Mouse (Mus musculus) gastrocnemius, postnatal 25 days (tissue): ENCODE data around the gene Igsf6. TPM values are rescaled to one million over a fixed set of nuclear protein-coding genes. Genes with fewer than 3 reads are reported as not detected.

ENCODE experiments used
- DNase-seq: peaks from one replicate; pipeline ENCODE4 v3.0.0; 2022
- long read RNA-seq, 2 experiments: library from polyadenylated mRNA; stranded (forward); transcript quantifications; one replicate each; pipeline ENCODE4 v2.0.0; 2021
- total RNA-seq, 2 experiments: library from RNA; stranded (reverse); gene quantifications; 1 replicate in 1 of 2; 2 replicates in 1 of 2; pipeline ENCODE4 v1.2.3; 2021

The Igsf6 gene
- total RNA-seq = under 1 TPM; 0.28 to 0.43 TPM
- long read RNA-seq, experiment 1 = 0 reads
- long read RNA-seq, experiment 2, partial matches to known transcripts = 0 of 1 reads
- long read RNA-seq, experiment 2, other reads (novel, unspliced or antisense) = 0 of 1 reads

DNA sequence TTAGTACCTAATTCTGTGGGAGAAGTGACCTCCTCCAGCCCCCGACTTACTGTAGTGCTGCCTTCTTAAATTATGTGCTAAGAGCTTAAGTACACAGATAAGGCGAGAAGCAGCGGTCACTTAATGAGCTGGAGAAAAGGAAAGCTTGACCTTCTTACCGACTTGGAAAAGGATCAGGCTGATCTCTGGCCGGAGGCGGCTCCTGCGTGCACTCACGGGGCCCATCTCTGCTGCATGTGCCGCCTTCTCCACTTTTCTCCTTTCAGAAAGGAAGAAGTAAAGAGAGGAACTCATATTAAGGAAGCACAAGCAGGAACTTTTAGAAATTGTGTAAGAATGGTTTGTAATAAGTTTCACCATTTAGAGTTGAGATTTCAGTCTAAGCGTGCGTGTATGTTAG is at the start of gene Igsf6:
Gene Igsf6, minus strand, starts transcription at position 292 of the 400 bp plus-strand sequence.
- DNase-seq = no peak

DNA sequence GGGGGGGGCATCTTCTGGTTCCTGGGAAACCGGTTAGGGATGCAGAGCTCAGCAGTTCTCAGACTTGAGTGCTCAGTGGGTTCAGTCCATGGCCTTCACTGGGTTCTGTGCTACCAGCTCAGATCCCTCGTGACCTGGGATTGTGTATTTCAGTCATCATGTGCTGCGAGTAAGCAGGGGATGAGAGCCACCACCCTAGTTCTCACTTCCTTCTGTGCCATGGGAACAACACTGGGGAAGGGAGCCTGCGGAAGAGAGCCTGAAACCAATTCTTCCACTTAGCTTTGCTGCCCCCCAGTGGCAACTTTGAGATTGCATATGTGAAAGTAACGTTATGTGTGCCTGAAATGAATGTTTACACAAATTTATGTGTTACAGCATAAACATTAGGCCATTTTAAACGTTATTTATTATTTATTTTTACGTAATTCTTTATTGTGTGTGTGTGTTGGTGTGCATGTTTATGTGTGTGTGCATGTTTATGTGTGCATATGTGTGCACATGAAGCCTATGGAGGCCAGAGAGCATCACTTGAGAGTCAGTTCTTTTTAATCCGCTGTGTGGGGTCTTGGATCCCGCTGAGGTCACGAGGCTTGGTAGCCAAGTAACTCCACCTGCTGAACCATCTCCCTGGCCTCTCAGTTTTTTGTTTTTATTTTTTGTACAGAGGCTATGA is 45.9 kb upstream of the Igsf6 start:
- peak; percentile 47 for DNase-seq

DNA sequence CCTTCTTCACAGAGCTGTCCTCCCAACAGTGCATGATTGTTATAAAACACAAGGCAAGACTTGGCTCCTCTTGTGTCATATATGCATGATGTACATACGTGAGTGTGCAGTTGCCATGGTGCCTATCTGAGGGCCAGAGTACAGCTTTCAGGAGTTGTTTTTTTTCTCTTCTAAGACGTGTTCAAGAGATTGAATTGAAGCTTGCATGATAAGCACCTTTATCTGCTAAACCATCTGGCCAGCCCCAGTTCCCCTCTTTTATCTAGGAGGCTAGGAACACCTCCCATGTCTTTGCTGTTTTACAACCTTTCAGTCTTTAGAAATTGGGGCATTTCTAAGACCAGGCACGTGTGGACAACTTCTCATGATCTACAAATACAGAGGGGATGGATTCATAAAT is 37.4 kb upstream of the Igsf6 start:
- DNase-seq = no peak

DNA sequence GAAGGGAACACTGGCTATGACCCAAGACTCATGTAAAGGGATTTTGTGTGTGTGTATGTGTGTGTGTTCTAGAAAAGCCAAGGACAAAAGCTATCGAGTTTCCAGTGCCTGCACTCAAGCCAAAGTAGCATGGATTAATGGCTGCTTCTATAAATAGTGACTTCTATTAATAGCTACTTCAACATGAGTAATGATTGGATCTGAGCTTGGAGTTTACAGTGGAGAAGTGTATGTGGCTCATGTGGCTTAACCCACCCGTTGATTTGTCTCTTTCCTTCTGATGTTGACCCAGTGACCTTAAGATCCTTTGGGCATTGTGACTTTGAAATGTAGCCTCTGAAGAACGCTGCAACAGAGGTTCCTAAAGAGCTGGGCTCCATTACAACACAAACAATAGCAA is 36.9 kb upstream of the Igsf6 start:
- DNase-seq = no peak

DNA sequence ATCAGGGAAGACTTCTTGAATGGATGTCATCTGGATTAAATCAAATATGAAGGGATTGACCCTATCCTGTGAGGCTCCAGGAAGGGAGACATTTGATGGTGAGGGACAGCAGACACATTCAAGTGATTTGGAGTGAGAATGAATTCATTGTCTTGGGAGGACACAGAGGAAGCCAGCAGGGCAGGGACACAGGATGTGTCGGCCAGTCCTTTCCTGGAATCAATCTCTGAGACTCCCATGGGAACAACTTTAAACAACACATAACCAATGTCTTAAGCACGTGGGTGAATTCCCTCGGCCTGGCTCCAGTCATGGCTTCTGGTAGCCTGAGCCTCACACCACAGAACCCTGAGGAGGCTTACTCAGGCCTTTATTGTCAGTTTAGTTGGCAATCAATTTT is 33.5 kb upstream of the Igsf6 start:
- no peak for DNase-seq

DNA sequence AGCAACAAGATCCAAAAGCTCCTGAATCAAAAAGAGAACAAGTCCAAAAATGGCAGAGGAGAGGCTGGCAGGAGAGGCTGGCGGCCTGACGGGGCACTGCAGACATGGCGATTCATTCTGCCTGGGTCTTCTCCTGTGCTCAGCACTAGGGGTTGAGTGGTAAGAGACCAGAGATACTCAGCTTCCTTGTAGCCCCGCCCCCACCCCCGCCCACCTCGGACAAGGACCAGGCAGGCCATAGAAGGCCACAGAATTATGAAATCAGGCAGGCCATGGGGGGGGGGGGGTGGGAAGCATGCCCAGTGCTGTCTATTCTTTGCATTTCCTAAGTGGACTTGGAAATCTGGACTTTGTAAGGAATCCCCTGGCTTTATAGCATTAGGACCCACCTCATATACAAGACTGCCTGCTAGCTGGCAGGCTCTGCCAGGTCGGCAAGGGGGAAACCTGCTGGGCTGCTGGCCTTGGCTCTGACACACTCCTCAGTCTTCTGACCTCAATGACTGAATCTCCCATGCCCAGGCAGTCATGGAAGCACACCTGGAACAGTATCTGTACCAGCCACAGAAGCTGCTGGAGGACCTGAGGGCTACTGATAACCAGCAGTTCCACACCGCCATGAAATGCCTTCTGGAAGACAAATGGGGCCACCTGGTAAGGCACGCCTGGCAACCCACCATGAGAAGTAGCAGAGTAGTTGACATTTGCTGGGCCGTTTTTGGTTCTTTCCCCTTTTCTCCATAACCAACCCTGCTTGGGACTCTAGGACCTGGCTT is 24.4 kb upstream of the Igsf6 start:
- no peak for DNase-seq

DNA sequence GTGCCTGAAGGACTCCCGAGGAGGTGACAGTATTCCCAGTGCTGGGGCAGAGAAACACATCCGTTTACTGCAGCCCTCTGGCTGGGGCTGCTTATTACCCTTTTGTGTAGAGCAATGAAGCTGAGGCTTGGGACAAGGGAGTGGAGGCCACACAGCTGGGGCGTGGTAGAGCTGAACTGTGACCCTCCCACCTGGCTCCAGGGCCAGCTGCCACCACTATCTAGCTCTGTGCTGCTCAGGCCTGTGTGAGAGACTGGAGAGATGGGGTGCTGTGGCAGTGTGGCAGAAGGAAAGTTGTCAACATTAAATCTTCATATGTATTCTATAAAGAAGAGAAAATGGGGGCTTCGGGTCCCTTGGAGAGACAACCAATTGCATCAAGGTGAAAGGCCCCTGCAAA is 18.7 kb upstream of the Igsf6 start:
- no peak for DNase-seq

DNA sequence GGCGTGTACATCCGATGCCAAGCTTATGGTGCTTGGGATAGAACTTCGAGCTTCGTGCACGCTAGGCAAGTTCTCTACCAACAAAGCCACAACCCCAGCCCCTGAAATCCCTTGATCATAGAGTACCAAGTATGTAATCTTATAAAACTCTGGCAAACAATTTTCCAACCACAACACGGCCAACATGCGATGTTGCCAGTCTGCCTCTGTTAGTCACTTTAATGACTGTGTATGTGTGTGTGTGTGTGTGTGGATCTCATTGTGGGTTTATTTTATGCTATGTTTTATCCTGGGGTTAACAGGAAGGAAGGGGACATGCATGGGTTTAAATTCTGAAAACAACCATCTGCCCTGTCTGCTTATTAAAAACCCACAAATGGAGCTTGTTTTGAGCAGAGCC is 16.4 kb upstream of the Igsf6 start:
- no peak for DNase-seq

DNA sequence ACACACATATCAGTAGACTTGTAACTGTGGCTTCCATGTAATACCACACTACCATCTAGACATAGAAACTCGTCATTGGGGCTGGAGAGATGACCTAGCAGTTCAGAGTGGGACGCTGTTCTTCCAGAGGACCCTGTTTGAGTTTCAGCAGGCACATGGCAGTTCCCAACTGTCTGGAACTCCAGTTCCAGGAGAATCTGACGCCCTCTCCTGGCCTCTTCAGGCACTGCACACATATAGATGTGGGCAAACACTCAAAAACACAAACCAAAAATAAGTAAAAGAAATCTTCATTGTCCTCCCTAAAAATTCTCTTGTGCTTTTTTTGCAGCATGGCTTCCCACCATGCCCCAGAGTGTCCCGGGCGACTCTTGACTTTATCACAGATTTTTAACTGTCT is 14.4 kb upstream of the Igsf6 start:
- DNase-seq = no peak

DNA sequence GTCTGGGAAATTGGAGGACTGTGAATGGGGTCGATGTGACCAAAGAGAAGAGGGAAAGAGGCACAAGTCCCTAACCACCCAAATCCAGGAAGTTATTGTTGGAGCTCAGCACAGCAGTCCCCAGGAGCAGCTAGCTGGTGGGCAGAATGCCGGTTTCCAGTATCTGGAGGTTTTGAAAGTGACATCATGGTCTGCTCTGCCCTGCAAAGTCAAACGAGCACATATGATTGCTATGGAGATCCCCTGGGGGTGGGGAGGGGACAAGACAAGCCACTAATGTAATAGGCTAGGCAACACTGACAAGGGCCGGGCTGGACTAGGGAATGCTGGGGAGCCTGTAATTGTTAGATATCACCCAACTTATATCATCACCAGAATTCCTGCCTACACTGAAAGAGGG is 11.1 kb upstream of the Igsf6 start:
- peak; percentile 17 for DNase-seq

DNA sequence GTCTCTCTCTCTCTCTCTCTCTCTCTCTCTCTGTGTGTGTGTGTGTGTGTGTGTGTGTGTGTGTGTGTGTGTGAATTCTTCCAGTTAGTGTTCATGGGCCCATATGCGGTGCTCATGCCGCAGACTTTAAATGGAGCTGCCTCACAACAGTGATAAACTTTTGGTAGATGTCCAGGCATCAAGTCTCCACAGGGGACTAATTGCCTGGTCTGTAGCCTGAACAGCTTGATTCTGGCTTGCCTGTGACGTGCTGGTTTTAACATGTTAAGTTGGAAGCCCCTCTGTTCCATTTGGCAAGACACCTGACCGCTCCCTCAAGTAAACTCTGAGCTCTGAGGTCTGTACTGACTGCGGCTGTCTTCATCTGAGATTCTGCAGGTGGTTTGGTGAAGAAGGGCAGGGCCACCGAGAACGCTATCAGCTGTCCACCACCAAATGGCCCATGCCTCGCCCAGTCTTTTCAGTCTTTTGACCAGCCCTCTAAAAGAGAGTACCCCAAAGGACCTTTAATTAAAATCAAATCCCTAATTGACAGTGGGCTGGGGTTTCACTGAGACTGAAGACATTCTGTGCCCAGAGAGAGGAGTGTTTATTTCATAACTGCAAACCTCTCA is 10.6 kb upstream of the Igsf6 start:
- DNase-seq = no peak

DNA sequence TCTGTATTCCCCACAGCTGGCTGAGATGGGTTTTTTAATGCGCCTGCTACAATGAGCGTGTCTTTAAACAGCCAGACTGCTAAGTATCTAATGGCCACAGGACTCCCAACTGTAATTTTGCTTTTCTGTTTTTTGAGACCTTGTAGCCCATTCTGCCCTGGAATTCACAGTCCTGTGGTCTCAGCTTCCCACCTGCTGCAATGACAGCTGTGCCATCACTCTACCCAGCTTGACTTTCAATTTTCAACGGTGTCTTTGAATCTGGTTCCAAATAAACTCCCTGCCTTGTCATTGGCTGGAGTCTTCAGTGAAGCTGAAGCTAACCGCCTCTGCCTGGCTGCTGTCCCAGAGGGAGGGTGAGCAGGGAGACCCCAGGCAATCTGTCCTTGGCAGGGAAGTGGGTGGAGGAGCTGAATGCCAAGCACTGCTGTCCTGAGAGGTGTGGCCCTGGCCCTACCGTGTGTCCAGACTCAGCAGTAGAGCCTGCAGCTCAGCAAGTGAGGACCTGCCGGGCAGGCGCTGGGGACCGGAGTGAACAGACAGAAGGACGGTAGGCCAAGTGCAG is 8.7 kb upstream of the Igsf6 start:
- no peak for DNase-seq

DNA sequence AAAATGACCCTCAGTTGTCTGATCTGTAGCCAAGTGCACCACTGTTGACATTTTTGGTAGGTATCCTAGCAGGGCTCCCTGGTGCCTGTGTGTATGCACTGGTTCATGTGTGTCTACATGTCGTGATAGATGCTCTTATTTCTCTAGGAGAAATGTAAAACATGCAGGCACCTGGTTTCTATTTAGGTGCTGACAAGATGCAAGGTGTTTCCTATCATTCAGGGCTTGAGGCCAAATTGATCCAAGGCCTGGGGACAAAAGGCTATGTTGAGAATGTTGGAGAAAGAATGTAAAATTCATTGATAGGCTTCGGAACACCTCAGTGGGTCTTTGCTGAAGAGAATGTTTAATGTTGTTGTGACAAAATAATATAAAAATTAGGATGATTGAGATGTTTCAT is 7.4 kb upstream of the Igsf6 start:
- DNase-seq = no peak

DNA sequence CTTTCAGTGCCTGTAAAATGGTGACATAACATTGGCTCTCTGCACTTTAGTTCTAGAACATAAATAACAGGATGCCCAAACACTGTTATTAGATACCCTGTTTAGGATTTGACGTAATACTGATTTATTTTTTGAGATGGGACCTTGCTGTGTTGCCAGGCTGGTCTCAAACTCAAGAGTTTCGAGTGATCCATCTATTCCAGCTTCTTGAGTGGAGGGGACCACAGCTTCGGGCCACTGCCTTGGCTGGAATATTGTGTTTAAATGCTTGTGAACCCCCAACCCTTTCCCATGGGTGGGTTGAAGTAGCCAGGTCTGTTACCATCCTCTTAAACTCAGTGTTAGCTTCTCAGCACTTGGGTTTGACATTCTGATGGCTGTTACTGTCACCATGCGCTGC is 7.0 kb upstream of the Igsf6 start, which contains the start of gene Otoa:
Gene Otoa, plus strand, starts transcription at position 301 of the 400 bp plus-strand sequence.
- DNase-seq = no peak

DNA sequence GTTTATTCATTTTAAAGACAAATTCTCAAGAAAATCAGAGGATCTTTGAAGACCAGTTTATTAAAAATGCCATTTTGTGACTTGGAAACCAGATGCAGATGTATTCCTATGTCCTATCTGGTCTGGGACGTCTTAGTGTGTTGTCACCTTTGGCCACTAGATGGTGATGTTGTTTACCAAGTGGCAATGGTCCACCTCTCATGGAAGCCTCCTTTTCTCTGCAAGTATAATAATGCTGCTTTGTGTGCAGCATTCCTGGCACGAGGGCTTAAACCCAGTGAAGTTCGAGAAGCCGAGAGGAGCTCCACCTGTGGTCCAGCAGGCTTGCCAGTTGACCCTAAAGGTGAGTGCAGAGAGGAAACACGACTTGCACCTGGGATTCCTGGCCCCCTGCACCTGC is 3.5 kb upstream of the Igsf6 start:
- peak; percentile 26 for DNase-seq

DNA sequence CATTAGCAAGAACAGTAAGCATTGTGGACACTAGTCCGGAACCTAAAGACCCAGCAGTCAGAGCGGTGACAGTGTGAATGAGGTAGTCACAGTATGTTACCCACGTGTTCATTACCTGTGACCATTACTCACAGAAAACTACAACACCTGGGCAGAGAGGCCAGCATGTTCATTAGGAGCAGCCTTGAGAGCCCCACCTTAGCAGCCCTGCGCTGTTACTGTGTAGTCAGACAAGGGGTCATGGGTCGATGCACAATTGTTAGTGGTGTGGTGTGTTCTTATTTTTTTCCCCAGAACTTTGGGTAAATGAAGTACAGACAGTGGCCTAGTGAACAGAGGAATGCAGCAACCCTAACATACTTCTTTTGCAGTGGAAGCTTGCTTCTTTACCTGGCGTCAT is 2.9 kb upstream of the Igsf6 start:
- no peak for DNase-seq

DNA sequence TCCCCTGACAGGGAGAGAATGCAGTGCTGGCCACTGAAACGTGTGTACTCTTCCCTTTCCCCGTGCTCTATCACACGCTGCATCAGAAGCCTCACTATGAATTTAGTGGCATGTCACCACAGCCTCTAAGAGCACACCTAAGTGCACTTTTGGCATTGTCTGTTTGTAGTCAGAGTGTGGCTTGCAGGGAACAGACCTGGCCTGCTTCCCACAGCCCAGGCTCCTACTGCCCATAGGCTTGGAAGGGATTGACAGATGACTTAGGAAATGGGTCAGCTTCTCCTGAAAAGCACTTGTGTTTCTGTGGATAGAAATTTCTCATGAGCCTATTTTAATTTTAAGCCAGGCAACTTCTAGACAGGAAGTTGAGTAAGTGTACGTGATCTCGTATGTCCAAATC is 1.0 kb upstream of the Igsf6 start:
- no peak for DNase-seq

DNA sequence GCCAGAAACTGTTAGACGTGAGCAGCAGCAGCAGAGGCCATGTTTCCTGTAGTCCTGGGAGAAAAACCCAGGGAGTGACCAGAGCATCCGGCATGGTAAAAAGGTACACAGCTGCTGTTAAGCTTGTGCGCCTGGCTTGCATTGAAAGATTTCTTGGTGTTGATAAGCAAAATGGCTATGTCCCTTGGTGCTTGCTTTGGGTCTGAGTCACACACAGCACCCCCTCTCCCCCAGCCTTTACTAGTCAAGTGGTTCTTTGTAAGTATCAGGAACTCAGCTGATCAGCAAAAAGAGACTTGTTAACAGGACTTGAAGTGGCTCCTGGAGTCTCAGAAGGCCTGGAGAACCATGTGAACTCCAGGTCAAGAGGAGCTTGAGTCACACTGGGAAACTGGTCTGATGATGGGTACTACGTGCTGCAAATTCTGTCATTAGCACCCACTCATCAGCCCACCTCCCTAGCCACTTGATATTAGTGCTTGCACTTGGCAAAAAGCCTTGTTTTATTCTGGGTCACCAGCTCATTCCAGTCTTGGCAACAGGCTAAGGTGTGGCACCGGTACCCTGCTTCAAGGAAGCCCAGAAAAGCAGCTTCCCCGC is 529 bp upstream of the Igsf6 start:
- DNase-seq = no peak

DNA sequence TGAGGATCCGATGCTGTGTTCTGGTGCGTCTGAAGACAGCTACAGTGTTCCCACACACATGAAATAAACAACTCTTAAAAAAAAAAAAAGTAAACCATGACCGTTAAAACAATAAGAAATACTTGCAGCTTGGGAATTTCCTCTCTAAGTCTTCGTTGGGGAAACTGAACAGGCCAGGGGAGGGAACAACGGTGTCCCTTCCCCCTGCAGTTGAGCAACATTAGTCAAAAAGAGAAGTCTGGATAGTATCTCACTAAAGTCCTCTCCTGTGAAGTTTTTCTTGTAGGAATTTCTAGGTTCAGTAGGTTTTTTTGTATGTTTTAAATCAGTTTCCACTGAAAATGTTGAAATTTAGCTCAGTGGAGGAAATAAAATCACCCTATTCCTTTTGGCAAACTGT is 1.9 kb downstream of the Igsf6 start:
- no peak for DNase-seq

DNA sequence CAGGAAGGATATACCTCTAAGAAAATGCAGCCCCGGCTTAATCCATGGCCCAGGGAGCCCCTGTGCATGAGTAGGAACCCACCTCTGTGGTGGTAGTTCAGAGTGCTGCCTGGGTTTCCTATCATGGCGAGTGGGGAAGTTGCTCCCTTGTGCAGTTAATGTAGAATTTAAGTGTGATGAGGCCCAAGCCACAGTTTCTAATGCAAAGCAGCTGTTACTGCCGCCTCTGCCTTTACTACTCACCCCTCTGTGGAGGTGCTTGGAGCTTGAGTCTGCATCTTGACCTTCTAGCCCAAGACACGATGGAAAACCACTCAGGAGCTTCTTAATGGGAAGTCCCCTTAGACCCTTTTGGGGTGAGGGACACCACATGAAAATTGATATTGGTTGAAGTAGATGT is 3.1 kb downstream of the Igsf6 start:
- no peak for DNase-seq

DNA sequence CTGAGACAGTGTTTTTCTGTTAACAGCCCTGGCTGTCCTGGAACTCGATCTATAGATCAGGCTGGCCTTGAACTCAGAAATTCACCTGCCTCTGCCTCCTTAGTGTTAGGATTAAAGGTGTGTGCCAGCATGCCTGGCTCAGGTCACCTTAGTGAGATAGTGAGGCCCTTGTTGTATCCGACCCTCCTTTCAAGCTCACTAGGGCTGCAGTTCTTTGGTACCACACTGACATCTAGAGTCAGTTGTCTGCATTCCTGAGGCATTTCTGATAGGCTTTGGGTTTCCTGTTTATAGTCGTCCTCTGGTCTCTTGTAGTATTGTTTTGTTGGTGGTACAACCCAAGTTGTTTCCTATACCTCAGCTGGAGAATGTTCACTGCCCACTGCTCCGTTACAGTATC is 10.1 kb downstream of the Igsf6 start:
- DNase-seq = no peak

DNA sequence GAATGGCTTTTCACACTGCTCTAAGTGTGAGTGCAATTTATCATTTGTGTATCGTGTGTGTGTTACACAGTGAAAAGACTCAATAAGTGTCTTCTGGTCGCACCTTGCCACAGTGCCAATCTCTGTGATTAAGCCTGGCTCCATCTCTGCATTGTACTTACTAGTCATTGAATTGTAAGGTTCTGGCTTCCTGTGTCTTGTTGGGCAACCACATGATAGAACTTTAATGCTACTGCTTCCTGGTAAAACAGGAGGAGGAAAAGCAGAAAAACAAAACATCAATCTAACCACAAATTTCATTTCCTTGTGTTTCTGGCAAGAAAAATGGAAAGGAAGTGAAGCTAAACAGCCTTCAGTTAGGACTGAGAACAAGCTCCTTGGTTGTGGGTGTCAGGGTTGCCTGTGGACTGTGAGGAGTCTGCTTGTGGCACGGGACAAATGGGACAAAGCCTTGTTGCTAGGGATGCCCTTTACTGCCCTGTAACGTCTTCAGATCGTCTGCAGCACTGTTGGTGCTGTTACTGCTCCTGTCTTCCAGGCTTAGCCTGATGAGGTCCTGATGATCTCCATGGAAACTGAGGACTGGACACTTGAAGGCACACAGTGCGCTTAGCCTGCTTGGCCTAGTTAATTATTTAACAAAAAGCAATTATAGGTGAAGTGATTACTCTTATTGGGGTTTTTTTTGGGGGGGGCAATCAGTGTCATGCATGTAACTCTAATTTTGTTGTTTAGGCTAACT is 14.7 kb downstream of the Igsf6 start:
- no peak for DNase-seq
